Mouse (Mus musculus): ENCODE results near the gene Prkca.

- TF ChIP-seq POLR2A (IDR thresholded peaks at IDR 0.05; ENCODE audit: borderline replicate concordance, insufficient read depth, low read length) (no peak), CTCF (IDR thresholded peaks at IDR 0.05; ENCODE audit: borderline replicate concordance, insufficient read depth, low read depth, low read length) (no peak)
These were observed 191.1 kb downstream of the Prkca start for GRCm38 (mm10) chr11:108152591-108152990.

Measured in cerebellum, adult 2 months (tissue).